Mouse (Mus musculus): ENCODE measurements around the gene Gm7534.
"Not testable (repeated sequence)": the region's sequence is repeated elsewhere in the genome, so short reads cannot be mapped to it uniquely, and the experiment has no call there.

Gene Gm7534

DNA sequence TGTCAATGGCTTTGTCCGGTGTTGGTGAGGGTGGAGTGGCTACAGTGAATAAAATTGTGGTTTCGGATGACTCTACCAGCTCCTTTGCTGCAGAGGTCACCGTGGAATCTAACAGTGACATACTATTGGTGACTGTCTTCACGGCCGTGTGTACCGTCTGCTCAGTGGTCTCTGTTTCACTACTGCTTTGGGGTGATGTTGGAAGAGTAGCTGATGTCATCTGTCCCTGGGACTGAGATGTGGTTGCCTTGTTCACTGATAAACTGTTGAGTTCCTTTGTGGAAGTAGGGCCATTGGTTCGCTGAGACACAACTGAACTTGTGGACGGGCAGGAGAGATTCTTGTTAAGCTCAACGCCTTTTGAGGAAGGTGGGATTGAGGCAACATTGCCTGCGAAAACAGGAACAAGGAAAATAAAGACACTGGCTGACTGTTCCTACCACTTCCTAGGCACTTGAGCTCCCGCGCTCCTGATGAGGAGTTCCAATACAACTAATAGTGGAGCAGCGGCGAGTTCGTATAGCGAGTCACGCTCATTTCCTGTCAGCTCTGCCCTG lies 614 bp upstream of the Gm7534 start:
- no peak for DNase-seq (ENCODE audit: extremely low spot score, low spot score)

DNA sequence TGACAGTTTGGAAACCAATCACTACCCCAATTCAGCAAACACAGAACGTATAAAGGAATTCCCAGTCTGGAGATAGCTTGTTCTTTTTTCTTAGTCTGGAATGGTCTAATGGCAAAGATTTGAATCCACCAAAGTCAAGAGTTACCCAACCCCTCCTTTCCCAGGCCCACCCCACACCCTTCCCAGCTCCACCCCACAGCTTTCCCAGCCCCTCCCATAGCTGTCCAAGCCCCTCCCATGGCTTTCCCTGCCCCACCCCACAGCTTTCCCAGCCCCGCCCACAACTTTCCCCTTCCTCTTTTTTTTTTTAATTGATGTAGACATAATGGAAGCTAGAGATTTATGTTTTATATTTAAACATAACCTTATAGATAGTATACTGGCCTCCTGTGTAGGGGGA lies 3.4 kb downstream of the Gm7534 start:
- DNase-seq (ENCODE audit: extremely low spot score, low spot score): no peak

GRCm38 (mm10) chr4:134186268-134186667 lies 16.5 kb downstream of the Gm7534 start:
- DNase-seq (ENCODE audit: extremely low spot score, low spot score): no peak

DNA sequence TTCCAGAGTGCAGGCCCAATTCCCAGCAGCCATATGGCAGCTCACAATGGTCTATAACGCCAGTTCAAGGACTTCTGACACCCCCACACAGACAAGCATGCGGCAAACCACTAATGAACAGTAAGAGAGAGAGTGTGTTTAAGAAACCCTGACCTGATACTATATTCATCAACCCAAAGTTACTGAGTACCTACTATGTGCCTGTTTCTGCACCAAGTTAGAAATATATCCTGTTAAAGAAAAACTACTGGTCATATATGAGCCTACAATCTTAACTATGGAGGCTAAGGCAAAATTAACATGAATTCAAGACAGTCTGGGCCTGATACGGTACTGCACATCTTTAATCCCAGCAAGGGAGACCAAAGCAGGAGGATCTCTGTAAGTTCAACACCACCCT lies 17.2 kb downstream of the Gm7534 start:
- DNase-seq (ENCODE audit: extremely low spot score, low spot score): no peak

GRCm38 (mm10) chr4:134183711-134184110 lies 19.1 kb downstream of the Gm7534 start:
- no peak for DNase-seq (ENCODE audit: extremely low spot score, low spot score)

DNA sequence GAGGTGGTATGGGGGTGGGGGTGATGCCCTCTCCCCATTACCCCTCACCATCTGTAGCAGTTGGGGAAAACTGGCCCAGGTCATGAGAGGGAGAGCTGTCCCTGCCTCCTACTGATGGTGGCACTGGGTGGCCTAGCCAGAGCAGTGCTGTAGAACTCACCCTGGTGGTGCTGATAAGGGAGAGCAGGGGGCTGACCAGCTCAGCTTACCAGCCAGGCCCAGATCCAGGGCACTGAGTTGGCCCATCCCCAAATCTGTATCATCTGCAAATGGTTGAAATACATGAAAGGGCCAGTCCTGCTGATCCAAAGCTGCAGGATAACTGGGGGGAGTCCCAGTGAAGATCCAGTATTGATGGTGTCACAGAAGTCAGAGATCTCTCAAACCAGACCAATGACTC lies 21.0 kb downstream of the Gm7534 start:
- no peak for DNase-seq (ENCODE audit: extremely low spot score, low spot score)

- no peak for DNase-seq (ENCODE audit: extremely low spot score, low spot score)
Measured at GRCm38 (mm10) chr4:134181112-134181511, 21.7 kb downstream of the Gm7534 start.

- DNase-seq (ENCODE audit: extremely low spot score, low spot score): no peak
Measured at GRCm38 (mm10) chr4:134172391-134172790, 30.4 kb downstream of the Gm7534 start.

GRCm38 (mm10) chr4:134166906-134167305 lies 35.9 kb downstream of the Gm7534 start:
- DNase-seq (ENCODE audit: extremely low spot score, low spot score): no peak

- DNase-seq (ENCODE audit: extremely low spot score, low spot score): no peak
Measured at GRCm38 (mm10) chr4:134165548-134166465, 37.0 kb downstream of the Gm7534 start.

DNA sequence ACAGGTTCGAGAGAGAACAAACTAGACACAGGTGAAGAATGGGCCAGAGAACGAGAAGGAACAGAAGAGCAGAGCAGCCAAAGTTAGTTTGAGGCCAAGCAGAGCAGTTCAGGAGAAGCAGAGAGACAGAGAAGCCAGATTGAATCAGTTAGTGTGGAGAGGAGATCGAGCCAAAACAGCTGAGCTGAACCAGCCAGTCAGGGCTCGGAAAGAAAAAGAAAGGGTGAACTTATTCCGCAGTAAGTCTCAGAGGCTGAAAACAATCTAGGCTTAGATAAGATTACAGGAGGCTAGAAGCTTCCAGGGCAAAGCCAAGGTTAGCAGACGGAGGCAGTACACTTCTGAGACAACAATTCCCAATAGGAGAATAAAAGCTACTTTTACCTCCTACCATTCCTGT lies 37.8 kb downstream of the Gm7534 start:
- no peak for DNase-seq (ENCODE audit: extremely low spot score, low spot score)

DNA sequence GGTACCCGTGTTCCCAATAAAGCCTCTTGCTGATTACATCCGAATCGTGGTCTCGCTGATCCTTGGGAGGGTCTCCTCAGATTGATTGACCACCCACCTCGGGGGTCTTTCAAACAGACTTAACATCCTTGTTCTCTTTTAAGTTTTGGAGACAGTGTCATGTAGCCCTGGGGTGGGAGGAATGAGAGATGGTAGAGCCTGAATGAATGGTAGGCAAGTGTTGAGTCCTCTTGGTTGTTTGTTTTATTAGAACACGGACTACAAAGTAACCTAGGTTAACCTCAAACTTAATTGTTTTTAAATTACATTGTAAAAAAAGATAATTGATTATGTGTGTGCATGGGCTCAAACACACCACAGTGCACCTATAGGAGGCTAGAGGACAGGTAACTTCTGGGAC lies 38.2 kb downstream of the Gm7534 start:
- DNase-seq (ENCODE audit: extremely low spot score, low spot score): no peak

GRCm38 (mm10) chr4:134160071-134160470 lies 42.7 kb downstream of the Gm7534 start:
- peak; percentile 31 for DNase-seq (ENCODE audit: extremely low spot score, low spot score)

DNA sequence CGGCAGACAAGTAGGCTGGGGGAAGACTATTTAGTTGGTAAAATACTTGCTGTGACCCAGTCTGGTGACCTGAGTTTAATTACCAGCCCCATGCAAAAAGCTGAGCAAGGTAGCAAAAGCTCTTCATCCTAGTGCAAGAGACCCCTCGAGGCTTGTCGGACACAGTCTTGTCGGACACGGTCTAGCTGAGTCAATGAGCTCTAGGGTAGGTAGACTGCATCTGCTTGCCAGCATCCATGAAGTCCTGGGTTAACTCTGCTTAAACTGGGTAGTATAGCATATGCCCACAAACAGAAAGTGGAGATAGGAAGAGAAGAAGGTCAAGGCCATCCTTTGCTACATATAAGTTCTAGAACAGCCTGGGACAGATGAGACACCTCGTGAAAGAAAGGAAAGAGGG lies 44.0 kb downstream of the Gm7534 start:
- no peak for DNase-seq (ENCODE audit: extremely low spot score, low spot score)

DNA sequence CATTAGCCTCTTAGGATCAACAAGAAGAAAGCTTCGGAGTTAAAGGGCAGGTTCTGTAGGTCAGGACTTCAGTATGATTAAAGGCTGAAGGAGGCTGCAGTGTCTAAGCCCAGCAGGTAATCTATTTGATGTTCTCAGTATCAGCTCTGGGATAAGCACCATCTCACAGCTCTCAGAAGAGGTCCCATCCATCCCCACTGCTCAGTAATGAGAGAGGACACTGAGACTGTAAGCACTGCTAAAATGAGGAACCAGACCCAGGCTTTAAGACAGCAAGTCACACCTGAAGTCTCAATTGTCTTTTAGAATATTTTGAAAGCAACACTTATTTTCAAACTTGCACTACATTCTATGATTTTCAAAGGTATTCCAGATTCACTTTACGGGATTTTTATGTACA lies 45.2 kb downstream of the Gm7534 start:
- no peak for DNase-seq (ENCODE audit: extremely low spot score, low spot score)

- DNase-seq (ENCODE audit: extremely low spot score, low spot score): no peak
Measured at GRCm38 (mm10) chr4:134156744-134157143, 46.1 kb downstream of the Gm7534 start.

- no peak for DNase-seq (ENCODE audit: extremely low spot score, low spot score)
Measured at GRCm38 (mm10) chr4:134155961-134156465, 46.8 kb downstream of the Gm7534 start.

GRCm38 (mm10) chr4:134155531-134155930 lies 47.3 kb downstream of the Gm7534 start:
- DNase-seq (ENCODE audit: extremely low spot score, low spot score): no peak

GRCm38 (mm10) chr4:134154354-134154753 lies 48.5 kb downstream of the Gm7534 start:
- DNase-seq (ENCODE audit: extremely low spot score, low spot score): no peak

GRCm38 (mm10) chr4:134153656-134154055 lies 49.1 kb downstream of the Gm7534 start:
- no peak for DNase-seq (ENCODE audit: extremely low spot score, low spot score)

DNA sequence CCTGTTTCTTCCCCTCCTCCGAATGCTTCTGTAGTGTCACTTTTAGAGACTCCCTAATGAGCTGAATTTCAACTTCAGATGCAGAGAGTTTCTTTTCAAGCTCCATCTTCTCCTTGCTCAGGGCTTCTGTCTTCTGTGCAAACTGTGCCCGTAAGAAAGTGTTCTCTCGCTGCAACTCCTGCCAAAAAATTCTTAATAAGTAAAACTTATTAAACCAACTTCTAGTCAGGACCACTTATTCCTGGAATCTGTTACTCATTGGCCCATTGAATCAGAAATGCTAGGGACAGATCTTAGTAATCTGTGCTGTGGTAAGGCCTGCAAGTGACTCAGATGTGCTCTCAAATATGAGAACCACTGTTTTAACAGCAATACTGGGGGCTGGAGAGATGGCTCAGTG lies 50.7 kb downstream of the Gm7534 start:
- no peak for DNase-seq (ENCODE audit: extremely low spot score, low spot score)

DNA sequence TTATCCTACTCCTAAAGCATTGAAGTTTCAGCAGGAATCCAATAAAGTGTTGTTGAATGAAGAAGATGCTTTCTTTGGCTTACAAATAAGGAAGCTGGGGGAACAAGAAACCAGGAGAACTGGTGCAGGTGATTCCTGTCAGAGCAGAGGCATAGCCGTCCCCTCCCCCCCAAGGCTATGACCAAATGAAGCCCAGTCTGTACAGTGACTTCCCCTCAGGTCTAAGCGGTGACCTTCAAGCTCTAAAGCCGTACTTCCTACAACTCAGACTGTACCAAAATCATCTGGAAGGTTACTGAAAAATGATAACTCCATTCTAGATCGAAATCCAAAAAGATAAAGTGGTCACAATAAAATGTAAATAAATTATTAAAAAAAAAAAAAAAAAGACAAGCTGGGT lies 53.4 kb downstream of the Gm7534 start:
- no peak for DNase-seq (ENCODE audit: extremely low spot score, low spot score)

- DNase-seq (ENCODE audit: extremely low spot score, low spot score): not testable (repeated sequence)
Measured at GRCm38 (mm10) chr4:134144297-134144696, 58.5 kb downstream of the Gm7534 start.
